Mouse (Mus musculus): ENCODE measurements around the gene Gm2974. TPM values are rescaled to one million over a fixed set of nuclear protein-coding genes. Genes with fewer than 3 reads are reported as not detected.
"Not testable (repeated sequence)": the region's sequence is repeated elsewhere in the genome, so short reads cannot be mapped to it uniquely, and the experiment has no call there.

Gm2974 gene
- polyA plus RNA-seq (2015; fragmentation: Nextera tagmentation; extraction: Ambion mirVana): 9.4 and 11.4 TPM in 2 replicates

- H3K27ac ChIP-seq (ENCODE audit: low read depth, low read length): not testable (repeated sequence)
- 17% methylated on average over 30 of the region's 59 CpGs for WGBS
Observed at GRCm38 (mm10) chr14:4182491-4183210, at the start of gene Gm2974. Gene Gm2974, plus strand, starts transcription at chr14:4182576.

GRCm38 (mm10) chr14:4141646-4142045 lies 40.7 kb upstream of the Gm2974 start:
- not testable (repeated sequence) for H3K36me3 ChIP-seq (ENCODE audit: control insufficient read depth, insufficient read depth, low read length); H3K27me3 ChIP-seq (replicated peaks; ENCODE audit: control insufficient read depth, insufficient read depth, low read length); ATAC-seq; H3K9ac ChIP-seq (ENCODE audit: low read depth, low read length); H3K27ac ChIP-seq (ENCODE audit: low read depth, low read length); H3K4me2 ChIP-seq (ENCODE audit: low read length); H3K4me1 ChIP-seq (ENCODE audit: control insufficient read depth, insufficient read depth, low read depth, low read length); H3K4me3 ChIP-seq (ENCODE audit: low read length); H3K9me3 ChIP-seq (ENCODE audit: control insufficient read depth, low read length)
- 90% methylated on average over 3 of the region's 4 CpGs for WGBS

More at GRCm38 (mm10) chr14:4182491-4183210, at the start of gene Gm2974:
- H3K9me3 ChIP-seq (ENCODE audit: control insufficient read depth, low read length); ATAC-seq; H3K27me3 ChIP-seq (replicated peaks; ENCODE audit: control insufficient read depth, insufficient read depth, low read length); H3K4me1 ChIP-seq (ENCODE audit: control insufficient read depth, insufficient read depth, low read depth, low read length); H3K36me3 ChIP-seq (ENCODE audit: control insufficient read depth, insufficient read depth, low read length): not testable (repeated sequence)
- H3K4me3 ChIP-seq (ENCODE audit: low read length): peak within 1 kb of the TSS; percentile 43
- H3K9ac ChIP-seq (ENCODE audit: low read depth, low read length): peak within 1 kb of the TSS; percentile 61
- peak within 1 kb of the TSS; percentile 57 for H3K4me2 ChIP-seq (ENCODE audit: low read length)

- no CpG with 5 or more reads among the region's 2 CpGs for WGBS
Observed at GRCm38 (mm10) chr14:4164730-4165129, 17.6 kb upstream of the Gm2974 start, which contains the start of gene Gm3127. Gene Gm3127, plus strand, starts transcription at chr14:4165030.

GRCm38 (mm10) chr14:4182030-4182429 lies 346 bp upstream of the Gm2974 start:
- WGBS: 5% methylated on average over 10 of the region's 14 CpGs
- peak overlapping the region; percentile 57 for H3K4me2 ChIP-seq (ENCODE audit: low read length)
- H3K36me3 ChIP-seq (ENCODE audit: control insufficient read depth, insufficient read depth, low read length); H3K27me3 ChIP-seq (replicated peaks; ENCODE audit: control insufficient read depth, insufficient read depth, low read length); H3K4me1 ChIP-seq (ENCODE audit: control insufficient read depth, insufficient read depth, low read depth, low read length); H3K9me3 ChIP-seq (ENCODE audit: control insufficient read depth, low read length); H3K27ac ChIP-seq (ENCODE audit: low read depth, low read length); ATAC-seq: not testable (repeated sequence)
- peak overlapping the region; percentile 61 for H3K9ac ChIP-seq (ENCODE audit: low read depth, low read length)
- H3K4me3 ChIP-seq (ENCODE audit: low read length): peak overlapping the region; percentile 43

More at GRCm38 (mm10) chr14:4164730-4165129, 17.6 kb upstream of the Gm2974 start, which contains the start of gene Gm3127:
- H3K27me3 ChIP-seq (replicated peaks; ENCODE audit: control insufficient read depth, insufficient read depth, low read length); H3K36me3 ChIP-seq (ENCODE audit: control insufficient read depth, insufficient read depth, low read length); H3K4me1 ChIP-seq (ENCODE audit: control insufficient read depth, insufficient read depth, low read depth, low read length); H3K4me2 ChIP-seq (ENCODE audit: low read length); H3K9ac ChIP-seq (ENCODE audit: low read depth, low read length); H3K27ac ChIP-seq (ENCODE audit: low read depth, low read length); H3K4me3 ChIP-seq (ENCODE audit: low read length); H3K9me3 ChIP-seq (ENCODE audit: control insufficient read depth, low read length); ATAC-seq: not testable (repeated sequence)

- not testable (repeated sequence) for H3K4me2 ChIP-seq (ENCODE audit: low read length); H3K4me1 ChIP-seq (ENCODE audit: control insufficient read depth, insufficient read depth, low read depth, low read length); H3K9ac ChIP-seq (ENCODE audit: low read depth, low read length); H3K36me3 ChIP-seq (ENCODE audit: control insufficient read depth, insufficient read depth, low read length); ATAC-seq; H3K9me3 ChIP-seq (ENCODE audit: control insufficient read depth, low read length); H3K27ac ChIP-seq (ENCODE audit: low read depth, low read length); H3K27me3 ChIP-seq (replicated peaks; ENCODE audit: control insufficient read depth, insufficient read depth, low read length); H3K4me3 ChIP-seq (ENCODE audit: low read length)
- WGBS: 29% methylated on average over 4 of the region's 10 CpGs
Observed at GRCm38 (mm10) chr14:4183375-4183774, 999 bp downstream of the Gm2974 start.

- not testable (repeated sequence) for H3K36me3 ChIP-seq (ENCODE audit: control insufficient read depth, insufficient read depth, low read length); H3K4me1 ChIP-seq (ENCODE audit: control insufficient read depth, insufficient read depth, low read depth, low read length); H3K9me3 ChIP-seq (ENCODE audit: control insufficient read depth, low read length); H3K27me3 ChIP-seq (replicated peaks; ENCODE audit: control insufficient read depth, insufficient read depth, low read length); H3K4me3 ChIP-seq (ENCODE audit: low read length); H3K4me2 ChIP-seq (ENCODE audit: low read length); ATAC-seq; H3K9ac ChIP-seq (ENCODE audit: low read depth, low read length); H3K27ac ChIP-seq (ENCODE audit: low read depth, low read length)
- WGBS: no CpG with 5 or more reads among the region's 2 CpGs
Observed at GRCm38 (mm10) chr14:4249331-4249730, 67.0 kb downstream of the Gm2974 start, which contains the start of gene Gm3138. Gene Gm3138, plus strand, starts transcription at chr14:4249631.

Other genes starting within 250 kb of the Gm2974 start
- 1.7 TPM in 2 replicates for gene Gm3095, start 219.0 kb upstream of the Gm2974 start, polyA plus RNA-seq (2015; fragmentation: Nextera tagmentation; extraction: Ambion mirVana)
- gene Gm3099, start 184.2 kb upstream of the Gm2974 start, polyA plus RNA-seq (2015; fragmentation: Nextera tagmentation; extraction: Ambion mirVana): not detected in 2 replicates
- gene Gm5796, start 158.6 kb upstream of the Gm2974 start, polyA plus RNA-seq (2015; fragmentation: Nextera tagmentation; extraction: Ambion mirVana): 4.2 and 4.3 TPM in 2 replicates
- gene Gm3115, start 98.5 kb upstream of the Gm2974 start, polyA plus RNA-seq (2015; fragmentation: Nextera tagmentation; extraction: Ambion mirVana): not detected in 2 replicates
- gene Gm8108, start 72.0 kb upstream of the Gm2974 start, polyA plus RNA-seq (2015; fragmentation: Nextera tagmentation; extraction: Ambion mirVana): 4.3 and 6.0 TPM in 2 replicates
- gene Gm3127, start 17.5 kb upstream of the Gm2974 start, polyA plus RNA-seq (2015; fragmentation: Nextera tagmentation; extraction: Ambion mirVana): not detected in 2 replicates
- gene Gm3138, start 67.1 kb downstream of the Gm2974 start, polyA plus RNA-seq (2015; fragmentation: Nextera tagmentation; extraction: Ambion mirVana): not detected in 2 replicates
- not detected in 2 replicates for gene Gm3149, start 134.7 kb downstream of the Gm2974 start, polyA plus RNA-seq (2015; fragmentation: Nextera tagmentation; extraction: Ambion mirVana)
- gene 2610042L04Rik, start 152.2 kb downstream of the Gm2974 start, polyA plus RNA-seq (2015; fragmentation: Nextera tagmentation; extraction: Ambion mirVana): 7.8 and 7.9 TPM in 2 replicates
- not detected in 2 replicates for gene Gm3159, start 214.9 kb downstream of the Gm2974 start, polyA plus RNA-seq (2015; fragmentation: Nextera tagmentation; extraction: Ambion mirVana)
- 6.0 and 7.4 TPM in 2 replicates for gene Gm3164, start 232.9 kb downstream of the Gm2974 start, polyA plus RNA-seq (2015; fragmentation: Nextera tagmentation; extraction: Ambion mirVana)
- 1.4 and 3.6 TPM in 2 replicates for gene Gm3173, start 248.4 kb downstream of the Gm2974 start, polyA plus RNA-seq (2015; fragmentation: Nextera tagmentation; extraction: Ambion mirVana)